Mouse (Mus musculus): Measurements from ENCODE around the gene Ssbp3. TPM values are rescaled to one million over a fixed set of nuclear protein-coding genes. Genes with fewer than 3 reads are reported as not detected.
A peak's percentile ranks its signal among the peaks of the same experiment; 100 is the strongest.

The Ssbp3 gene
- total RNA-seq, 2 experiments from 2014 or later, result 109 to 115 TPM

DNA sequence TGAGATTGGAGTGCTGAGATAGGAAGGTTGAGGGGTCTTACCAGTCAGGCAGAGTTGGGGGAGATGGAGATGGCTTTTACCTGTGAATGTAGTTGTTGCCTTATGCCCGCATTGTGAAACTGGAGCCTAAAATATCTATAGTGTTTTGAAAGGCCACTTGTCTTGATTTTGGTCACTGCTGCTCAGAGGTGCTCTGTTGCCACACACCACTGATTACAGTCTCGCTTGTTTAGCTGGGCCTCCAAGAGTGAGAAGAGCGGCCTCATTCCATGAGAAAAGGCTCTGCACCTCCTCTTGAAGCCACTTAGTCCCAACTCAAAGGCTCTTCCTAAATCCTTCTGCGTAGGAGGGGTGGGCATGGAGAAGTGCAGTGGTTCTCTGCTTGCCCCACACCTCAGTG lies 40.3 kb downstream of the Ssbp3 start:
- intact Hi-C loops (cut with DNase I), result no loop called here

DNA sequence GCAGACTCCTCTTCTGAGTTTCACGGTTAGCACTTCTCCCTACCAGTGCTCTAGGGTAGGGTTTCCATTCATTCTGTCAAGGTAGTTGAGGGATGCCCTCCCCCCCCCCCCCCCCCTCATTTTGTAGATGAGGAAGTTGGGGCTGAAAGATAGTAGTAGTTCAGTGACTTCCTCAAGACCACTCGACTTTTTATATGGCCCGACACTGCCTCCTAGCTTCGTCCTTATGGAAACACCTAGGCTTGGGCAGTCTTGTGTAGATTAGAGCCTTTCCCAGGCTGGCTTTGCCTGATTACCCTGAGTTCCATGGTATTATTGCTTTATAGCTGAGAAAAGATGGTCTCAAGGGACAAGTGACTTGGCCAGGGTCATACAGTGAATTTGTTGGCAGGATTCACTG lies 41.0 kb downstream of the Ssbp3 start:
- DNase-seq (ENCODE audit: low spot score in 2 of 2), result no peak
- intact Hi-C loops (cut with DNase I), result no loop called here

More for the DNA sequence above, 40.3 kb downstream of the Ssbp3 start:
- no peak for DNase-seq (ENCODE audit: low spot score in 2 of 2)

DNA sequence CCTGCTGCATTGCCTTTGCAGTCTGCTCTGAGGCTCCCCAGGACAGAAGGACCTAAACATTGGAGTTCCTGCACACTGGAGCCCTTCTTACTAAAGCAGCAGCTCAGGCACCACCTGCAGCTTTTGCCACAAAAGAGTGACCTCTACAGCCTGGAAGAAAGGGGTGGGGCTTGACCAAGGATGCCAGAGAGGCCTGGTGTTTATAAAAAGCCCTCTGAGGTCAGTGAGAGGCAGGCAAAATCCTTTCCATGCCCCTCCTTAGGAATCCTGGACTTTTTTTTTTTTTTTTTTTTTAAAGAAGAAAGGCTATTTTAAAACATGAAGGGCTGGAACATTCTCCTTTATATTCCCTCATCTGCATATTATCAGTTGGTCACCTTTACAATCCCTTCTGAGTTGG lies 42.7 kb downstream of the Ssbp3 start:
- DNase-seq (ENCODE audit: low spot score in 2 of 2), result no peak
- intact Hi-C loops (cut with DNase I), result no loop called here

DNA sequence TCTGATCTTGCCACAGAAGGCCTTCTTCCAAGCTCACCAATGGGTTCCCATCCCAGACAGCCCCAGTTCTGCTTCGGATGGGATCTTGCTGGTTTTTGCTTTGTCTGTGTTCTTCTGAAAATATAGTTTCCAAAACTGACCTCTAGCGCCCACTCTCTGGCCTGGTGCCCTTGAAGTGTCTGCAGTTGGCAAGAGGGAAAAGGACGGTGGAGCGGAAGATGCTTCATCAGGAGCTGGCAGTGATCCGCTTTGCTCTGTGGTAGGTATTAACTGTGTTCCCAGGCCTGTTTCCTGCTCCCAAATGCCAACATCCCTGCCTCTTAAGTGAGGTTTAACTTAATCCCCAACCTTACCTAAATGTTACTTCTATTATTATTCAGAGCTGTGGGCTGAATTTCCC lies 43.3 kb downstream of the Ssbp3 start:
- intact Hi-C loops (cut with DNase I), result no loop called here
- no peak for DNase-seq (ENCODE audit: low spot score in 2 of 2)

DNA sequence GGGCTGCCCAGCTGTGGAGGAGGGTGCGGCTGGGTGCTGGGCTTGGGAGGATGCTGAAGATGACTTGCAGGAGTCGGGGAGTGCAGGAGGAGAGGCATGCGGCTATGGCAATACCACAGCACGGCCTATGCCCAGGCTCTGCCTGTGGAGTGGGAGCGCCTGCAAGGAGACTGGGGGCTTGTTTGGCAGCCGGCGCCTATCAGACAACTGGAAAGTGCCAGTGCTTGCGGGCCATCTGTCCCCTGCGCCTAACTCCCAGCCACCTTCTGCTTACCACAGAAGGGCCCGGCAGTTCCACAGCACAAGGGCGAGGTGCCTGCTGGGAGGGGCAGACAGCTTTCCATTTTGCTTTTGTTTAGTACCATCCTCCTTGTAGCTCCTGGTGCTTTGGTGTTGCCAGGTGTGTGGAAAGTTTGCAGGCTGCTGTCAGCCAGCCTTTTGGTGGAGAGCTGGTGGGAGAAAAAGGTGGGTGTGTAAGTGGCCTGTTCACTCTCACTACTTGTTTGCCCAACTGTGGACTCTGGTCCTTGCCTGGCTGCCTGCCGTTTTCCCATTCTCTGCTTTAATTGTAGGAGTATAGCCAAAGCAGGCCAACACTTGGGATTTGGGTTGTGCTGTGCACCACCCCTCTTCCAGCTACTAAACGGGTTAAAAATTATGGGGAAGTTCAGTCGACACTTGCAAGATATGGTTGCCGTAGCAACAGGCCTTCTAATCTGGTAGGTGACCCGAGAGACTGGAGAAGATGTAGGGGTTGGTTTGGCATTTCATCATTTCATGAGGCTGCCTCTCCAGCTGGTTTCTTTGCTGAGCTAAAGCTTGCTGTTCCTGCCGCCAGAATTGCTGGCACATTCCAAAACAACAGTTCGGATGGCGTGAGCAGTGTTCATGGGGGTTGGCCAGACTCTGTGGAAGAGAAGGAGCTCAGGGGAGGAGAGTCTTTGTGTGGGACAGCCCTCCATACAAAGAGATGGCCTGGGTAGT lies 45.5 kb downstream of the Ssbp3 start:
- peak; percentile 45 to 67 for DNase-seq (ENCODE audit: low spot score in 2 of 2)
- intact Hi-C loops (cut with DNase I), result no loop called here

DNA sequence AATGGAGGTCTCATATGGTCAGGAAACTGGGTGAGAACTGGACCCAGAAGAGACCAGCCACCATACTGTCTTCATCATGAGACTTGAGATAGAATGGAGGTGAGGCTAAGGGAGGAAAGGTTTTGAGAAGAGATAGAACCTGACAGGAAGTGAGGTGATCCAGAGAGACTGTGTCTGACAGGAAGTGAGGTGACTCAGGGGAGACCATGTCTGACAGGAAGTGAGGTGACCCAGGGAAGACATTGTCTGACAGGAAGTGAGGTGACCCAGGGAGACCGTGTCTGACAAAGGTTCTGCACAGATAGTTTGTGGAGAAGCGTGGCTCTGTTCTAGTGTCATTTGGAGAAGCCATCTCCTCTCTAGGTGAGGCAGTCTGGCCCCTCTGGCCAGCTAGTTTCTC lies 47.6 kb downstream of the Ssbp3 start:
- intact Hi-C loops (cut with DNase I), result no loop called here
- DNase-seq (ENCODE audit: low spot score in 2 of 2), result no peak

DNA sequence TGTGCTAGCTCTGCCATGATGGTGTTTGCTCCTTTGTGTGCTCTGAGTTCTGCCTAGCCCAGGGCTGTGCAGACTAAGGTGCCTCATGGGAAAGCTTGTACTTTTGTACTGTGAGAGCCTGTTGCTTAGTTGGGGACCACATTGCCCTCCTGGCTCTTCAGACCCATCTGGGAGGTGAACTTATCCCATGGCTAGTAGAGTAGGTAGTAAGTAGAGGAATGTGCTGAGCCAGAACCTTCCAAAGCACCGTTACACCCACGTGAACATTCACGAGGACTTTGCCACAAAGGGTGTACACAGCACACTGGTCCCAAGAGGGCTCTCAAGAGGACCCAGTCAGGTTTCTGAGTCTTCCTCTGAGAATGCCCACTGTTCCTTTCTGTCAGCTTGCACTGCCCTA lies 48.1 kb downstream of the Ssbp3 start:
- intact Hi-C loops (cut with DNase I), result no loop called here
- DNase-seq (ENCODE audit: low spot score in 2 of 2), result no peak

DNA sequence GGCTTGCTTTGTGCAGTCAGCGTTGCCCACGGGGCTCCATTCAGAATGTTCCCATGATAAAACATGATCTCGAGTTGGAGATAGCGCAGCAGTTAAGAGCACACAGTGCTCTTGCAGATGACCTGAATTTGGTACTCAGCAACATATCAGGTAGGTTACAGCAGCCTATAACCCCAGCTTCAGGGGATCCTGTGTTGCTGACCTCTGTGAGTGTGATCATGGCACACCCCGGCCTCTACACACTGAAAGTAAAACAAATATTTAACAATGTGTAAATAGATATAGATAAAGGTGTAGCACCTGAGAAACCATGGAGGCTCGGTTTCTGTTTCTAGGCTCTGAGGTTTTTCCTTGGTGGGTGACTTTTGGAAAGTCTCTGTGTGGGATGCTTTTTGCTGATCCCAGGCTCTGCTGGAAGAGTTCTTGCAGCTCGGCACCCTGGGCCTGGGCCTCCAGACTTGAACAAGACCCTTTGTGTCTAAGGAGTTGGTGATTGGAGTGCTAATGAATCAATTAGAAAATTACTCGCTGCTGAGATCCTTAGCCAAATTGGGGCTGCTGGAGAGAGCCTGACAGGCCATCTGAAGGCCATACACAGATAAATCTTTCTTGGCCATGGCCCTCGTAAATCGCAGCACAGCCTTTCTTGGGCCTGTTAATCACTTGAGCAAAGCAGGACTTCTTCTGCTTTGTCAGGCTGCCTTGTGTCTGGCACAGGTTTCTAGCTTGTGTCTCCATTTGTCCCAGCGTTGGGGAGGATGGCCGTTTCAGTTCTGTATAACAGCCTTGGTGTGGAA lies 49.2 kb downstream of the Ssbp3 start:
- intact Hi-C loops (cut with DNase I), result no loop called here
- no peak for DNase-seq (ENCODE audit: low spot score in 2 of 2)

DNA sequence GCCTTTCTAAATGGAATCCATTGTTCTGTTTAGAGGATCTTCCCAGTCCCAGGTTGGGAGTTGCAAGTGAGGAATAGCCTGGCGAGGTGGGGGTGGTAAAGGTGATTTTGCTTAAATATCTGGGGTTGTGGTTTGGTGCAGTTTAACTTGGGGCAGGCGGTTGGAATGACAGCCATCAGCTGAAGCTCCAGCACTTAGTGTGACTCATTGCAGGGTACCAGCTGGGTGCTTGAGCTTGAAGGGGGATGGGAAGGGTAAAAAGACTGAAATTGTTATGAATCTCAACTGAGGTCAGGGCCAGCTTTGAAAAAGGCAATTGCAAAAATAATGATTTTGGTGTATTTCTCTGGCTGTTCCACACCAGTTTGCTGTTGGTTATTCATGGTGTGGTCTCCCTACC lies 50.0 kb downstream of the Ssbp3 start:
- intact Hi-C loops (cut with DNase I), result no loop called here
- no peak for DNase-seq (ENCODE audit: low spot score in 2 of 2)

DNA sequence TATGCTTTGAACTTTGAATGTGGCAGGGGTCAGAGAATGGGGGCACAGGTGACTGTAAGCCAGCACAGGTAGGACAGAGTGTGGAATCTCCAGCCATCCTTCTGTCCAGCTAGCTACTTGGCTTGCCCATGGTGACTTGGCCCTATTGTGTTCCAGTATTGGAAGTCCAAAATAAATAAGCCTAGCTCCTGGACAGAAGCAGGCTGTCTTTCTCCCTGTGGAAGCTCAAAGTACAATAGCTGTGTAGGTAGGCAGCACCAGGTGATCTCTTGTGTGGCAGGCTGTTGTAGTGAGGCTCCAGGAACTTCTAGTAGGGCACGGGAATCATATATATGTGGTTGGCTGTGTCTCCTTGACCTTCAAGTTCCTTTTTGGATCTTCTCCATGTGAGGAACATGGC lies 50.8 kb downstream of the Ssbp3 start:
- no peak for DNase-seq (ENCODE audit: low spot score in 2 of 2)
- intact Hi-C loops (cut with DNase I), result no loop called here

DNA sequence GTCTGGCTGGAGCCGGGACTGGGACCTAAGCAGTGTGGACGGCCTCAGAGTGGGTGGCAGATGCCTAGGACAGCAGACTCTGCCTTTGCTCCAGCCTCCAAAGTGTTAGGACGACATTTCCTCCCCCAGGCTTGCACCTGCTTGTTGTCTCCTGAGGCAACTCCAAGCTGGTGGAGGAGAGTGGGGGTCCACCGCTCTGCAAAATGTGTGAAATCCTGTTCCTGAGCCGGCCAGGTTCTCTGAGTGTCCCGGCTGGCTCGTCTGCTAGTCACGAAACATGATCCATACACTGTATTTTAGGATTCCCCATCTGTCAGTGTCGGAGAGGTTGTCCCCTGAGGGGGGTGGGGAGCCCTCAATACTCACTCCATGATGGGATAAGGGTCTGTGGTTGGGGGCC lies 53.9 kb downstream of the Ssbp3 start:
- peak; percentile 27 to 70 for DNase-seq (ENCODE audit: low spot score in 2 of 2)
- intact Hi-C loops (cut with DNase I), result no loop called here

DNA sequence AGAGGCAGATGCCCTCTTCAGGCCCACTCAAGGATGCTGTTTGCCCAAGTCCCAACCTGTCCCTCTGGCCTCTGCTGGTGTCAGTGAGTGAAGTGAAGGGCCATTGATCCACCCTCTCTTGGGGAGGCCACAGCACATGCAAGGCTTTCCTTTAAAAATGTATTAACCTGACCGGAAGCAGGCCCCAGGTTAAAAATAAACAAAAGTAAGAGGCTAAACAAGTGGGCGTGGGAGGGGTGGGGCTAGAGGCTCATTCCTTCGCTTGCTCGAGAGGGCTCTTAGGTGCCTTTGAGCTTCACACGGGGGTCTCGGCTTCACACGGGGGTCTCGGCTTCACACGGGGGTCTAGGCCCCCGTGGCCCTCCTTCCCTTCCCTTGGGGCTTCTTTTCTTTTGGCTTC lies 54.5 kb downstream of the Ssbp3 start:
- intact Hi-C loops (cut with DNase I), result no loop called here

DNA sequence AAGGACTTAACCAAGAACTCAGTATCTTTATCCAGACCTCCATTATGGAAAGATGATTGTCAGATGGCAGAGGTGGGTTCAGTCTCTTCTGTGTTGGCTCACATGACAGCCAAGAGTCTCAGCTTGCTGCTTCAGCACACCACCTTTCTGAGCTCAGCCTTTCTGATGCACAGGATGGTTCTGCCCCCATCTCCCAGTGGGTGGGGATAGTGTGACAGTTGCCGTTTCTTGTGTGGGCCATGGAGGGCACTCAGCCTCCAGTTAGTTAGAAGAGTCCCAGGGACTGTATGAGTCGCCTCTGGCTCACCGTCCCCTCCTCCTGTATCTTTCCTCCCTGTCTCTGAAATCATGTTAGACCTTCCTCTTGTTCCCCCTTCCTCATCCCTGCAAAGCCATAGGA lies 55.9 kb downstream of the Ssbp3 start:
- intact Hi-C loops (cut with DNase I), result no loop called here
- no peak for DNase-seq (ENCODE audit: low spot score in 2 of 2)

More for the DNA sequence above, 54.5 kb downstream of the Ssbp3 start:
- no peak for DNase-seq (ENCODE audit: low spot score in 2 of 2)

DNA sequence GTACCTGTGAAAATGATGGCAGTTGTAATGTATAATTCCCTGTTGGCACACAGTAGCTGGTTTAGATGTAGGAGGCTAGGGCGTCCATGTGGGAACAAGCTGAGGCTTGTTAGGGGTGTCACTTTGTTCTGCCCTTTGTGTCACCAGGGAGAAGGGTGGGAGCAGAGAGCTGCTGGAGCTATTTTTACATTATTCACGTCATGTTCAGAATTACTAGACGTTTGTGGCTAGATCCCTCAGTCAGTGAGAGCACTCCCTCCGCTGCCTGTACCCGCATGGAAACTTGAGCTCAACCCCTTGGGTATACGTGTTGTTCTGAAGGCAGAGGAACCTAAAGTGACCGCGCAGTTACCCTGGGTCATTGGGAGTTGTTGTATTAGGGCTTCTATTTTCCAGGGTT lies 58.4 kb downstream of the Ssbp3 start:
- DNase-seq (ENCODE audit: low spot score in 2 of 2), result no peak
- intact Hi-C loops (cut with DNase I), result no loop called here

DNA sequence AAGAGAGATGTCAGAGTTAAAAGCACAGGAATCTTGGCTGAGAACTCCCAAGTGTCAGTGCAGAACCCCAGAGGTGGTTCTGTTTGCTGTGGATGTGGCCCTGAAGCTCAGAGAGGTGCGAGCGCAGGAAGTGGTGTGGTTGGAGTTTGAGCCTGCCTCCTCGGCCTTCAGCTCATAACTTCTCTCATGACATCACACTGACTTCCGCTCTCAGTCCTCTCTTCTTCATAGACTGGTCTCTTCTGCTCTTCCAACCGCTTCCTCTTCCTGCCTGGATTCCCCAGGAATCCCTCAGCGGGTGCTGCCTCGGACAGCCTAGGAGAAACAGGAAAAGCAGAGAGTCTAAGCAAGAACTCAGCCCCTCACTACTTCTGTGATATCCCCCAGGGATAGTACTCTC lies 60.3 kb downstream of the Ssbp3 start:
- no peak for DNase-seq (ENCODE audit: low spot score in 2 of 2)
- intact Hi-C loops (cut with DNase I), result no loop called here

DNA sequence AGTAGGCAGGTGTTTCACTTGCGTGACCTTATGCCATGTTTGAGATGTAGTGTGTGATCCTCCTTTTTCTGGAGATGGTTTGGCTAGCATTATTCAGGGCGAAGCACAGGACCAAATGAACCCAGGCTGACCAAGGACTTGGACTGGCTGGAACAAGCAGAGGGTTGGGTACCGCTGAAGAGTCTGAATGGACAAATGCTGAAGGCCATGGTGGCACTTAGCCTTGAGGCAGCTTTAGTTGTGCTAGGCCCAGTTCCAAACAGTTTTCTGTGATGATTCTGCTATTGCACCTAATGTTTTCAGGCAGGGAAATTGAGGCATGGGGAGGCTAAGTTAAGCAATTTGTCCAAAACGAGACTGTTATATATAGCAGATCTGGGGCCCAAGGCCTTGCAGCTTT lies 61.6 kb downstream of the Ssbp3 start:
- no peak for DNase-seq (ENCODE audit: low spot score in 2 of 2)
- intact Hi-C loops (cut with DNase I), result no loop called here

DNA sequence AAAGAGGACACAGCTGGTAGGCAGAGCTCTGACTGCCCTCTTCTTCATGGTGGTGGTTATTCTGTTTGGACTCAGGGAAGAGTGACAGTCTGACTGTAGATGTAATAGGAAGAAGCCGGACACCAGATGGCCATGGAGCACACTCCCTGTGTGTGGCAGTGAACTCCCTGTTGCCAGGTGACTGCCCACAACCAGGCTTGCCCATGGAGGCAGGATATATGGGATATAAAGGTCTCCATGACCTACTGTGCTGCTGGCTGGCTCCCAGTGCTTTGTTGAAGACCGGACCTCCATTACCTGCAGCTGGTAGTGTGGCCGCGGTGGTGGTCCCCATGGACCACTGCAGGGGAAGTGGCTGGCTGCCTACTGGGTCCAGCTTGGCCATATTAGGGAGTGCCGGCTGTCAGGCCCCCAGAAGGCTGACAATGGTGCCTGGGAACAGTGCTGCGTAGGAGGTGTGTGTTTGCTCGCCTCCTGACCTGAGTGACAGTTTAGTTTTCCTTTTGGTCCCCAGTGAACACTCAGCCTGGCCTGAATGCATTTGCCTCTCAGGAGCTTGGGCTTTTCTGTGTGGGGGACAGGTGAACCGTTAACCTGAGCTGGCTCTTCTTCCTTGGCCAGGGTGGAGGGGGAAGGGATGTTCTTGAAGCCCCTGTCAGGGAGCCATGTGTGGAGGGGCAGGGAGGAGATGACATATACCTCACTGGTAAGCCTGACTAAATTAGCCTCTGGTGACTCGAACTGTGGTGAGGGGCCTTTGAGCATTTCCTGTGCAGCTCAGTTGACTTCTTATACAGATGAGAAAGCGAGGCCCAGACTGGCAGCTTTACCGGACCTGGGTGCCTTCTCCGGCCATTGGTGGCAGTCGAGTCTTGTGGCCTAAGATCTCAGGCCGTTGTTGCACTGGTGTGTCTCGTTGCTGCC lies 62.2 kb downstream of the Ssbp3 start:
- DNase-seq (ENCODE audit: low spot score in 2 of 2), result no peak
- intact Hi-C loops (cut with DNase I), result no loop called here

DNA sequence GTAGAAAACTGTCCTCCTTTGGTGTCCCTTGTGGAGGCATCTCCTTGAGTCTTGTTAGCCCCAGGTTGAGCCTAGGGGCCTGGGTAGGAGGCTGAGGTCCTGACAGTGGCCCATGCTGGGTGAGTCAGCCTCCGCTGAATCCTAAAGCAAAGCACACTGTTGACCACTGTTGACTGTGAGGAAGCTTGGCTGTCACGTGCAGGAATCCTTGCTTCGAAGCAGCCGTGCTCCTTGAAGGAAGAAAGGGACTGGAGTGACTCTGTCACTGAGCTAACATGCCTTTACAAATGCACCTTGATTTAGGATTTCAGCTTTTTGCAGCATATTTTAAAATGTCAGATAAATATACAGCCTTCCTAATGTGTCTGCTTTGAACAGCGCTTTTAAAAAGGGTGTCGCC lies 64.8 kb downstream of the Ssbp3 start:
- DNase-seq (ENCODE audit: low spot score in 2 of 2), result no peak
- intact Hi-C loops (cut with DNase I), result no loop called here

DNA sequence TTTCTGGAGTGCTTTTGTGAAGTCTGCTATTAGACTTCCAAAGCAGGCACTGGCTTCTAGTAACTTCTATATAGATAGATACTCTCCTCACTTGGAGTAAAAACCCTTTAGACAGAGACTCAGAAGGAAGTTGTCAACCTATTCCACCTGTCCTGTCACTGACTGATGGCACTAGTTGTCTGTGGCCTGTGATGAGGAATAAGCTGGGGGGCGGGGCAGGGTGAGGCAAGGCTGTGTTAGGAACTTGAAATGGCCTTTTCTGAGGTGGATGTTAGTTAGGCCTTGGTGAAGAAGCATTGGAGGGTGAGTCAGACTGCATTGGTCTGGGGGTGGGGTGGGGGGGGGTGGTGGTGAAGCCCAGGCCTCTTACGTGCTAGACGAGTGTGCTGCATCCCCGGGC lies 65.4 kb downstream of the Ssbp3 start:
- intact Hi-C loops (cut with DNase I), result no loop called here
- DNase-seq (ENCODE audit: low spot score in 2 of 2), result no peak

DNA sequence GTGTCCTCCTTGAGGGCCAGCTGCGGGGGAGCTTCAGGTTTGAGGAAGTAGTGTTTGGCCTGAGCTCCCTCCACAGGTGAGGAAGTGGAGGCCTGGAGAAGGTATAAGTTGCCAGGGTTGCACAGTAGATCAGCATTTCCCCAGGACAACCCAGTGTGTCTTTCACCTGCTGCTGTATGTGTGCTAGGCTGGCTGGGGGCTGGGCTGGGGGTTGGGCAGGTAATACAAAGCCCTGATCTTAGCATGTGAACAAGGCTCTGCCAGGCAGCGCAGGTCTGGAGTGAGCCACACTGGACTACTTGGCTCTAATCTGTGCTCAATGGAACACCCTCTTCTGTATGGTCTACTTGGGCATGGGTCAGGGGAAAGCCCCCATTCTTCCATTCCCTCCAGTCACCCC lies 66.1 kb downstream of the Ssbp3 start:
- no peak for DNase-seq (ENCODE audit: low spot score in 2 of 2)
- intact Hi-C loops (cut with DNase I), result no loop called here

All from left cerebral cortex, postnatal 14 days (tissue).